Mouse (Mus musculus) stomach, adult 2 months (tissue): ENCODE results near the gene Olfr1329. TPM values are rescaled to one million over a fixed set of nuclear protein-coding genes. Genes with fewer than 3 reads are reported as not detected.

Source experiments
- polyA plus RNA-seq: library from polyadenylated mRNA; depleted of rRNA; stranded (reverse); fragments of >200 nt; gene quantifications from 2 replicates; pipeline ENCODE4 v1.2.3, GENCODE M21; 2012; rRNA removed

Gene Olfr1329
- not detected in 2 replicates for polyA plus RNA-seq

DNA sequence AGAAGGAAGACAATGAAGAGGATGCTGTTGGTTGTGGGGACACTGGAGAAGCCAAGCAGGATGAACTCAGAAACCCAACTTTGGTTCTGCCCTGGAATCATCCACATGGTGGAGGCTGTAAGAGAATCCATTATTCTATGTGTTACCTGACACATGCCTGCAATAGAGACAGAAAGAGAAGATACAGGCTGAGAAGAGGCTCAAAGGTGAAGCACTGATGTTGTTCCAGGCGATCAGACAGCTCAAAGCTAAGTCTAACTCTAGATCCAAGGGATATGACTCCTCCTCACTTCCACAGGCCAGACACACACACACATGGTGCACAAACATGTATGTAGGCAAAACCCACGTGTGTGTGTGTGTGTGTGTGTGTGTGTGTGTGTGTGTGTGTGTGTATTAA, at the start of gene Olfr1329:
Gene Olfr1329, minus strand, starts transcription at position 101 of the 400 bp plus-strand sequence.

DNA sequence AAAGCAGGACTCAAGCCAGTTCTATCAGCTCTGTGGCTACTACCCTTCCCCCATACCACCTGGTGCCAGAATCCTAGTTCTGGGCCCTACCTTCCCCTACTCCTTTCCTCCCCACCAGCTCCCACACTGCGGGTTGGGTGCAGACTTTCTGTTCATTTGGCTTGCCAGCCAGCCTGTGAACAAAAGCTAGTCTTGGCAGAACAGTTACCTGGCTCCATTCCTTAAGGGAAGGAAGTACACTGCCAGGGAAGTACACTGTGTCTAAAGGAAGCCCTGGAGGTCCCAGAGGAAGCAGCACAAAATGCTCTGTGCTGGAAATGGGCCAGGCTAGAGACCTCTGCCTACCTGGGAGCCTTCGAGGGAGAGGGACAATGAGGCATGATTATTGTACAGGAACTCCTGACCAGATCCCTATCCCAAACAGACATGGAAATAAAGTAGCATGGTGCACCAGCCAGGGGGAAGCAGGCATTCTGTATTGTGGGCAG, 43.9 kb upstream of the Olfr1329 start, which contains the start of gene Lao1:
Gene Lao1, plus strand, starts transcription at position 438 of the 488 bp plus-strand sequence.

GRCm38 (mm10) chr4:118938512-118938911, 21.2 kb upstream of the Olfr1329 start, which contains the start of gene Olfr1328:
Olfr1328 (minus strand) TSS chr4:118938612.

GRCm38 (mm10) chr4:118888297-118888696, 29.0 kb downstream of the Olfr1329 start, which contains the start of gene Olfr1330:
Olfr1330 (plus strand) TSS chr4:118888597.

Other genes starting within 250 kb of the Olfr1329 start
- not detected in 2 replicates for gene Olfr1342, start 224.7 kb downstream of the Olfr1329 start, polyA plus RNA-seq
- not detected in 2 replicates for gene Olfr1341, start 213.9 kb downstream of the Olfr1329 start, polyA plus RNA-seq
- gene Olfr1340, start 197.3 kb downstream of the Olfr1329 start, polyA plus RNA-seq: not detected in 2 replicates
- not detected in 2 replicates for gene Olfr1339, start 185.3 kb downstream of the Olfr1329 start, polyA plus RNA-seq
- gene Olfr1338, start 158.7 kb downstream of the Olfr1329 start, polyA plus RNA-seq: not detected in 2 replicates
- gene Olfr1337, start 134.9 kb downstream of the Olfr1329 start, polyA plus RNA-seq: not detected in 2 replicates
- not detected in 2 replicates for gene Olfr1335, start 107.5 kb downstream of the Olfr1329 start, polyA plus RNA-seq
- not detected in 2 replicates for gene Olfr1333, start 81.2 kb downstream of the Olfr1329 start, polyA plus RNA-seq
- gene Olfr1331, start 52.8 kb downstream of the Olfr1329 start, polyA plus RNA-seq: not detected in 2 replicates
- not detected in 2 replicates for gene Olfr1330, start 28.9 kb downstream of the Olfr1329 start, polyA plus RNA-seq
- gene Olfr1328, start 21.1 kb upstream of the Olfr1329 start, polyA plus RNA-seq: not detected in 2 replicates
- 0.05 and 0.06 TPM in 2 replicates for gene Lao1, start 44.1 kb upstream of the Olfr1329 start, polyA plus RNA-seq
- gene Slc2a1, start 191.2 kb upstream of the Olfr1329 start, polyA plus RNA-seq: 56.8 and 58.2 TPM in 2 replicates